Mouse (Mus musculus): Measurements from ENCODE around the gene Ltb4r1.

Gene Ltb4r1

DNA sequence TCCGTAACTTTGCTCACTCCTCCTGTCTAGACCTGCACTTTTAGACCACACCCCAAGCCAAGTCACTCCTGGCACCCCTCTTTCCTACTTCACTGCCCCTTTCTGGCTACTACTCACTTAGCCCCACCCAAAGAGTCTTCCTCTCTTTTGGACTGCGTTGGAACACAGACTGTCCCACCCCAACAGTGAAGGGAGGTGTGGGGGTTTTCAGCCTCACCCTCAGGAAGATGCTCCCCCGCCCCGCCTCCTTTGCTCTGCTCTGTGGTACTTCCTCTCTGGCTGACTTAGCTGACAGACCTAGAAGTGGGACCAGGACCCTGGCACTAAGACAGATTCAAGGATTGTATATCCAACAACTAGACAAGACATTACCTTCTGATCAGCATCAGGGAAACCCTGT lies at the start of gene Ltb4r1:
Gene Ltb4r1, plus strand, starts transcription at position 267 of the 400 bp plus-strand sequence.
- no peak for DNase-seq (ENCODE audit: low spot score in 2 of 2)

GRCm38 (mm10) chr14:55716271-55716670 lies 49.5 kb upstream of the Ltb4r1 start:
- no peak for DNase-seq (ENCODE audit: low spot score in 2 of 2)

DNA sequence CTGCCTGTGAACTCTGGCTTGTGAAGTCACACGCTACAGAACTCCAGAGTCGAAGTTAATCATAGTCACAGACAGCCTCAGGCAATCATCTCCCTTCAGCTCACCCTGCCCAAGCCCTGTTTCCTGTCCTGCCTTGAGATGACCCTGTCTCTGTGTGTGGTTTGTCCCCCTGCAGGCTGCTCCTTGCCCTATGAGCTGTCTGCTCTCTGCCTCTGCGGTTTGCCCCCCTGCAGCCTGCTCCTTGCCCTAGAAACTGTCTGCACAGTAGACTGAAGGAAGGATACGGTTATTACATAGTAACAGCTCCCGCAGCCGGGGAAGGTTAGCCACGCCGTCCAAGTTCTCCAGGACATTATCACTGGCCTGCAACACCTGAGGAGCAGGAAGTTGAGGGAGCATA lies 48.9 kb upstream of the Ltb4r1 start:
- DNase-seq (ENCODE audit: low spot score in 2 of 2): no peak

DNA sequence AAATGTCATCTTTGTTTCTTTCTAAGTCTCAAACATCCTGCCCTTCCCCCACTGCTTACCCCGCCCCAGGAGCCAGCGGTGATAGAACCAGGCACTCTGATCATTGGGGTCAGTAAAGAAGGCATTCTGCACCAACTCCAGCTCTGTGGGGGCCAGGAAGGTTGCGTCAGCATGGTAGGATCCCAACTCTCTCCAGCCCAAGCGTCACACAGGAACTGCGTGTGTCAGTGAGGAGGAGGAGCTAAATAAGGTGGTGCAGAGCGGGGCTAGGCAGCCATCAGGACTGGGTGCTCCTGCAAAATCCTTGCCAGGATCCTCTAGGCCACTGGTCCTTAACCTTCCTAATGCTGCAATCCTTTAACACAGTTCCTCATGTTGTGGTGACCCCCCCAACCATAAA lies 46.0 kb upstream of the Ltb4r1 start:
- no peak for DNase-seq (ENCODE audit: low spot score in 2 of 2)

- no peak for DNase-seq (ENCODE audit: low spot score in 2 of 2)
Observed at GRCm38 (mm10) chr14:55720666-55721065, 45.1 kb upstream of the Ltb4r1 start.

DNA sequence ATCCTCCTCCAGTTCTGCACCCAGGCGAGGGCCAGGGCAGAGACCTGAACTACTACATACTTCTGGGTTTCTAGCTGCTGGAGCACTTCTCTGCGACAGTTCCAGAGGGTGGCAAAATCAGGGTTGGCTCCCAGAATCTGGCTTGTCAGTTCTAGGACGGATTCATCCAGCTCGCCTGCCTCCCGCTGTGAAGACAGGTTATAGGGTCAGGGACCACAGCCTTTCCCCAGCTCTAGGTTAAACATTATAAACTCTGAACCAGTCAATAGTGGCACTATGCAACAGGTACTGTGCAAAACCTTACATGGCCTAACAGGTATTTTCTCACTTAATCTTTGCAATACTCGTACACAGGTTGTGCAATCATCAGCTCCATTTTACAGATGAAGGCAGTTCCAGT lies 44.7 kb upstream of the Ltb4r1 start:
- DNase-seq (ENCODE audit: low spot score in 2 of 2): no peak

DNA sequence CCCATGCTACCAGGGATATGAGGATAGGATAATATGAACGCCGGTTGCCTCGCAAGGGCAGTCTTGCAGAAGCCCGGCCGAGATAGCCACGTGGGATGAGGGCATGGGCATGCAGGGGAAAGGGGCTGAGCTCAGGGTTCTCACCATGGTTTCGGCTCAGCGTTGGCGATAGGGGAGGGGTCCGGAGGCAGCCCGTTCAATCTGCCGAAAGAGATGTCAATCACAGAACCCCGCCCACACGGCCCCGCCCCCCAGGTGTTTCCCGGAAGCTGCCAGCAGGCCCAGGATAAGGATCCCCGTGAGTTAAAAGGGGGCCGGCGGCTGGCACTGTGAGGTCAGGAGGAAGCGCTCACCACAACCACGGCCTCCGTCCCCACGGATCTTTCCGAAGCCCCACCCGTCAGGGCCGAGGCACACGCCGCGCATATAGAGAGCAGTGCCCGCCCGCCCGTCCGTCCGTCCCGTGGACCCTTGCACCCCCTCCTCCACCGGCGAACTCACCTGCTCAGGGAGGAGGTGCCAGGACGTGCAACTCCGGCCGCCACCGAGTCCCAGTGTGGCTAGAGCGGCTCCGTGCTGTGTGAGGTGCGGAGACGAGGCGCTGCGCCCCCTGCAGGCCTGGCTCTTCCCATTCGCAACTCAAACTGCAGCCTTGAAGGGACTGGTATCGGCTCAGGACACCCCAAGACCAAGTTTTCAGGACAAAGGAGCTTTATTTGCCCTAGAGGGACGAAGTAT lies 43.9 kb upstream of the Ltb4r1 start, which contains the start of gene Rabggta:
Gene Rabggta, minus strand, starts transcription at position 564 of the 738 bp plus-strand sequence.
- DNase-seq (ENCODE audit: low spot score in 2 of 2): peak; percentile 81 to 89

DNA sequence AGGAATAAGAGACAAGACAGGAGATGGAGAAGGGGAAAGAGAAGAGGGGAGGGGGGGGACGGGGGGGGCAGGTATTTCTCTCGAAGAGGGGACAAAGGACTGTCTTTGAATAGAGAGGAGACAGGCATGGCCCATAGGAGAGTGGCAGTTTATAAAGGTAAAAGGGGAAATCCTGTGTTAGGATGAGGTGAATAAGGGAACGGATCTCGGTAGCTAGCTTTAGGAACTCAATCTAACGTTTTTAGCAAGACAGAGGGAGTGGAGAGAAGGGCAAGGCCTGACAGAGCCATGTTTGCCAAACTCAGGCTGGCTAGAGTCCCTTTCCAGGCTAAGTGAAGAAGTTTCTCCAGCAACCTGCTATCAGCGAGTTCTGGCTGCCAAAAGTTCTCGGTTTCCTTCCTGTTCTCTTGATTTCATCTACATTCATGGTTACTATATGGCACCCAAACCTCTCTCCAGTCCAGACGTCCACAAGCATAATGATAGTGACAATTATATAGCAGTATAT lies 43.3 kb upstream of the Ltb4r1 start:
- DNase-seq (ENCODE audit: low spot score in 2 of 2): no peak

- DNase-seq (ENCODE audit: low spot score in 2 of 2): no peak
Observed at GRCm38 (mm10) chr14:55723433-55723832, 42.3 kb upstream of the Ltb4r1 start.

GRCm38 (mm10) chr14:55724411-55724871 lies 41.3 kb upstream of the Ltb4r1 start:
- DNase-seq (ENCODE audit: low spot score in 2 of 2): peak; percentile 68 to 75

- DNase-seq (ENCODE audit: low spot score in 2 of 2): no peak
Observed at GRCm38 (mm10) chr14:55726261-55726660, 39.5 kb upstream of the Ltb4r1 start.

DNA sequence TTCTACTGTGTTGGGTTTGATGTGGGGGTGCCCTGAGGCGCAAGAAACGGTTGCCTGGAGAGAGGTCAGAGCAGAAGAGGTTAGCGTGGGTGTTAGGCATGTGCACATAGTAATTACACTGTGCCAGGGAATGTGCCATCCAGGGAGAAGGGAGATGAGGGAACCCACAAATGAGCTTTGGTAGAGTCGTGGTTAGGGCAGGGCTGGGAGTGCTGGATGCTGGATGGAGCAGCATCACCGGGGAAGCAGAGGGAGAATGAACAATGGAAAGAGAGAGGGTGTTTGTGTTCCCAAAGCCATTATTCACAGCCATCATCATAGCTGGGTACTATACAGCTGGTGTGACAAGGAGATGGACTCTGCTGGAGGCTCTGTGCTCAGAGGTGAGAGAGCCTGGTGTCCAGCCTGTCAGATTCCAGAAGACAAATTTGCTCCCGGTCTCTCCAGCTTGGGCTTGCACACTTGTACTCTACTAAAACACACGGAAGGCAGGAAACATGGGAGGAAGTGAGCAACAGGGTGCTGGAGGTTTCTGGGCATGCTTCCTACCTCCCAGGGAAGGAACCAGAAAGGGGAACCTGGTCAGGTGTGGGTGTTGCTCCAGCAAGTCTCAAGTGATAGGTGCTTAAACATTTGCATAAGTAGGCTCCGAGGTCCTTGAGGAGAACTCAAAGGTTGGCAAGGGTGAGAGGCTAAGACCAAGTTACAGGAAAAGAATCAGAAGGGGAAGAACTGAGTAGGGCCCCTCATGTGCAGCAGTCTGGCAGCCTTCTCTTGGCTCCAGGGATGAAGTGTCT lies 37.7 kb upstream of the Ltb4r1 start:
- DNase-seq (ENCODE audit: low spot score in 2 of 2): no peak

GRCm38 (mm10) chr14:55730116-55730515 lies 35.6 kb upstream of the Ltb4r1 start:
- no peak for DNase-seq (ENCODE audit: low spot score in 2 of 2)

DNA sequence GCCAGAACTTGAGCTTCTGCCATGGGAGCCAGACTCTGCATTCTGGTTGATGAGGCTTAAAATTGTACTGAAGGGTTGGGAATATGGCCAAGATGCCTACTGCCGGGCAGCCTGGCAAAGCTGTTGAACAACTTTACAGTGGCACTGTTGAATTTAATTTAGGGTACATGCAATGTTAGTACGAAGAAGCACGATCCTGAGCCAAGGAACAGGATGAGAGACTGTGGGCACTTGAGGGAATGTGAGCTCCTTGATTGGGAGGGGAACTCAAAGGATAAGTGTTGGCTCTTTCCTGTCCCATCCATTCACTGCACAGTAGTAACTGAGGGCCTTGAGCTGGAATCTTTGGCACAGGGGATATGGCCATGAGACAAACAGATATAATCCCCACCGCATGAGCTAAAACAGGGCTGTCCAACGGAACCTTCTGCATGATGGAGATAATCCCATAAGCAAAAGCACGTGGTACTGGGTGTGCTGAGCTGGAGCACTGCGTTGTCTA lies 35.2 kb upstream of the Ltb4r1 start:
- no peak for DNase-seq (ENCODE audit: low spot score in 2 of 2)

- DNase-seq (ENCODE audit: low spot score in 2 of 2): no peak
Observed at GRCm38 (mm10) chr14:55733889-55734288, 31.9 kb upstream of the Ltb4r1 start.

GRCm38 (mm10) chr14:55734869-55735268 lies 30.9 kb upstream of the Ltb4r1 start:
- no peak for DNase-seq (ENCODE audit: low spot score in 2 of 2)

DNA sequence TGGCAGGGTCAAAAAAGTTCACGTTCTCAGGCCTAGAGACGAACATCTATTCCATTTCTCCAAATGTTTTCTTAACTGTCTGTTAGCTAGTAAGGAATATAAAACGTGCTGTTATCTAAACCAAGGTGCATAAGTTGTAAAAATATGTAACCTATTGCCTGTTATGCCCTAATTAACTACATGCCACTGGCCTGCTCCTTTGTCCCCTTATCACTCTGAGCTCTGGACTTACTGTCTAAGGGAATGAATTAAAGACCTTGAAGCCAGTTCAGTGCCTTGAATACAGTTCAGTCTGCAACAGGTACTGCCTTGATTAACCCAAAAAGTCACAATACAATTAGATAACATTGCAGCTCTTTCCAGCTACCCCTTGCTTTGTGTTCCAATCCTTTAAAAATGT lies 30.4 kb upstream of the Ltb4r1 start:
- DNase-seq (ENCODE audit: low spot score in 2 of 2): no peak

GRCm38 (mm10) chr14:55735758-55736157 lies 30.0 kb upstream of the Ltb4r1 start:
- no peak for DNase-seq (ENCODE audit: low spot score in 2 of 2)

DNA sequence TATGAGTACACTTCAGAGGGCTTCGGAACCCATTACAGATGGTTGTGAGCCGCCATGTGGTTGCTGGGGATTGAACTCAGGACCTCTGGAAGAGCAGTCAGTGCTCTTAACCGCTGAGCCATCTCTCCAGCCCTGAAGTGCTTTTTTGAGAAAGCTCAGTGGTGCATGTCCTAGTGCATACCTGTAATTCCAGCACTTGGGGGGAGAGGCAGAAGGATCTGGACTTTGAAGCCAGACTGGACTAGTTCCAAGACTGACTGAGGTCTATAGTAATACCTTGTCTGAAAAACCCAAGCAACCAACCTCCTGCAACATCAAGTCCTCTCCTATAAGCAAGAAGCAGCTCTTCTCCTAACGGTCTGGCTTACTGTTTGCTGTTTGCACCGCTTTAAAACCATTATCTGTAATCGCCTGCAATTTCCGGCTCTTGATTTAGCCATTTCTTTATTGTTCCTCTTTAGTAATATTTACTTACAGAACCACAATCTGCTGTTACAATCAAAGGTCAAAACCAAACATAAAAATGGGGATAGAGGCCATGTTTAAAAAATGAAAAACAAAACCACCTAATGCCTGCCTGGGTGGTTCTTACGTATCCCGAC lies 28.6 kb upstream of the Ltb4r1 start:
- no peak for DNase-seq (ENCODE audit: low spot score in 2 of 2)

- DNase-seq (ENCODE audit: low spot score in 2 of 2): peak; percentile 70 to 88
Observed at GRCm38 (mm10) chr14:55743711-55744110, 22.1 kb upstream of the Ltb4r1 start.

- peak; percentile 88 to 91 for DNase-seq (ENCODE audit: low spot score in 2 of 2)
Observed at GRCm38 (mm10) chr14:55745180-55745860, 20.4 kb upstream of the Ltb4r1 start, which contains the start of the genes Dhrs1 and Nop9. Gene Dhrs1 (minus strand): TSS chr14:55745690. Gene Nop9 (plus strand): TSS chr14:55745693.
